Mouse (Mus musculus) intestine, embryonic 14.5 days (tissue): ENCODE measurements at regions not wholly inside any gene's neighbourhood (a gene's known extent, or its start where the extent isn't known, plus 50 kb on each side); places are given as distances from the start of the nearest gene placed in this dataset.

Source experiments
- ATAC-seq: fragments of 200-750 bp; cut with Nextera tagmentation; replicated peaks from 2 replicates; pipeline ENCODE4 v1.8.0; 2017; ENCODE audit warnings: low read depth, moderate number of reproducible peaks, moderate TSS enrichment, moderate library complexity; ENCODE audit not compliant: low FRiP score, low TSS enrichment
- DNase-seq: peaks from one replicate; pipeline ENCODE4 v3.0.0-alpha.2; 2018; ENCODE audit warnings: low spot score
- H3K27ac ChIP-seq: fragments of 300-500 bp; sonication (generic); 2 replicates; pipeline ENCODE4 v1.5.1; 2014; ENCODE audit warnings: low read depth, mild to moderate bottlenecking, control low read depth
- H3K27me3 ChIP-seq: fragments of 300-500 bp; sonication (generic); replicated peaks from 2 replicates; pipeline ENCODE4 v1.6.1; 2014; ENCODE audit warnings: low read length, control low read depth; ENCODE audit not compliant: control insufficient read depth, insufficient read depth
- H3K36me3 ChIP-seq: fragments of 300-500 bp; sonication (generic); 2 replicates; pipeline ENCODE4 v1.6.1; 2014; ENCODE audit warnings: low read length, control low read depth; ENCODE audit not compliant: control insufficient read depth, insufficient read depth
- H3K4me1 ChIP-seq: fragments of 300-500 bp; sonication (generic); replicated peaks from 2 replicates; pipeline ENCODE4 v1.6.1; 2014; ENCODE audit warnings: low read length, control low read depth, mixed read lengths; ENCODE audit not compliant: control insufficient read depth, insufficient read depth
- H3K4me2 ChIP-seq: fragments of 300-500 bp; sonication (generic); 2 replicates; pipeline ENCODE4 v1.6.1; 2014; ENCODE audit warnings: low read length
- H3K4me3 ChIP-seq: fragments of 300-500 bp; sonication (generic); 2 replicates; pipeline ENCODE4 v1.5.1; 2014; ENCODE audit warnings: low read depth, low read length, control low read depth, mixed read lengths
- H3K9ac ChIP-seq: fragments of 300-500 bp; sonication (generic); 2 replicates; pipeline ENCODE4 v1.6.1; 2014; ENCODE audit warnings: mild to moderate bottlenecking, low read length
- H3K9me3 ChIP-seq: fragments of 300-500 bp; sonication (generic); 2 replicates; pipeline ENCODE4 v1.6.1; 2016; ENCODE audit warnings: low read length, control low read depth; ENCODE audit not compliant: control insufficient read depth
- WGBS: fragments of 180-500 bp; shearing (Covaris S2); extraction: QIAGEN DNeasy Blood & Tissue Kit; methylation state at CpG from one replicate; pipeline ENCODE4 v1.1.7; 2014; 5-methylcytosine and 5-hydroxymethylcytosine counted together

DNA sequence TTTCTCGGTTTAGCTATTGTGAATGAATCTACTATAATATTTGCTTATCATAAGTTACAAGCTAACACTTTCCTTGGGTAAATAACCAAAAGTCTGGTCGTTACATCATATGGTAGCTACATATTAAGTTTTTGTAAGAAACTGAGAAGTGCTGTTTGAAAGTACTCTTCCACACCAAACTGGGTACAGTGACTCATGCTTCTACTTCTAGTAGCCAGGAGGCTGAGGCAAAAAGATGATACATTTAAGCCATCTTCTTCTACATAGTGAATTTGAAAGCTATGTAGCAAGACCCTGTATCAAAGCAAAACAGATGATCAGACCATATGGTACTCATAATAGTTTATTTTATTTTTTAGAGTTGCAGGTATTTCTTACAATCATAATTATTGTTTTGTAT is 335.8 kb upstream of the Frg1 start:
- no peaks in the 10 kb centered on the region for H3K9me3 ChIP-seq
- no peaks in the 10 kb centered on the region for H3K36me3 ChIP-seq
- 84% methylated on average over 2 of the region's 2 CpGs for WGBS
- H3K4me3 ChIP-seq, result no peak overlapping the region
- DNase-seq (no peak), ATAC-seq (no peak)
- no peak overlapping the region for H3K9ac ChIP-seq
- no peak overlapping the region for H3K4me2 ChIP-seq
- H3K4me1 ChIP-seq, result no peaks in the 10 kb centered on the region
- H3K27ac ChIP-seq, result no peak overlapping the region
- no peaks in the 10 kb centered on the region for H3K27me3 ChIP-seq

GRCm38 (mm10) chr8:41747024-41747423 is 330.1 kb upstream of the Frg1 start:
- no peak for ATAC-seq
- Histone ChIP-seq H3K4me1 (no peaks in the 10 kb centered on the region), H3K9ac (no peak overlapping the region), H3K27ac (no peak overlapping the region), H3K27me3 (no peaks in the 10 kb centered on the region), H3K4me2 (no peak overlapping the region), H3K9me3 (no peaks in the 10 kb centered on the region), H3K4me3 (no peak overlapping the region), H3K36me3 (no peaks in the 10 kb centered on the region)
- 90% methylated on average over 6 of the region's 6 CpGs for WGBS
- DNase-seq, result no peak

- Histone ChIP-seq H3K9ac (no peak overlapping the region), H3K4me3 (no peak overlapping the region), H3K27me3 (no peaks in the 10 kb centered on the region), H3K4me2 (no peak overlapping the region), H3K9me3 (no peaks in the 10 kb centered on the region), H3K27ac (no peak overlapping the region), H3K4me1 (no peaks in the 10 kb centered on the region), H3K36me3 (no peaks in the 10 kb centered on the region)
- ATAC-seq (no peak), DNase-seq (no peak)
- 80% methylated on average over 11 of the region's 11 CpGs for WGBS
These were observed 326.2 kb upstream of the Frg1 start for GRCm38 (mm10) chr8:41742796-41743670.

DNA sequence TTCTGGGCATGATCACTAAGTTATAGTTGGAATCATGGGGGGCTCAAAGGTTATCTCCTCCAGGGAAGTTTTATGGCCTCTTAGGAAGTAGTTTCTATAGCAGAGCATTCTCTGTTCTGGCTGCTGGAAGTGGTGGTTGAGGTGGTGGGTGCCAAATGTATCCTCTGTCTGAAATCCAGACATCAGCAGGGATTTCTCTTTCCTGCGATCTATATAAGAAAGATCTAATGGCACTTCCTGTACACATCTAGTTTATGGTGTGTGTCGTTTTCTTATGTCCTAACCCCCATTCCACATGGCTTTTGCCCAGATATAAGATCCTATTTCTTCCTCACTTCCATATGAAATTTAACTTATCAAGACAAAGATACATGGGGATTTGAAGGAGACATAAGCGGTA is 300.1 kb upstream of the Frg1 start:
- H3K36me3 ChIP-seq, result no peaks in the 10 kb centered on the region
- H3K9me3 ChIP-seq, result no peaks in the 10 kb centered on the region
- no peak for ATAC-seq
- WGBS, result 91% methylated on average over 3 of the region's 3 CpGs
- H3K4me2 ChIP-seq, result no peak overlapping the region
- no peak overlapping the region for H3K27ac ChIP-seq
- H3K4me3 ChIP-seq, result no peak overlapping the region
- DNase-seq, result no peak
- no peak overlapping the region for H3K9ac ChIP-seq
- H3K4me1 ChIP-seq, result no peaks in the 10 kb centered on the region
- no peaks in the 10 kb centered on the region for H3K27me3 ChIP-seq

GRCm38 (mm10) chr8:41713634-41714330 is 296.9 kb upstream of the Frg1 start:
- Histone ChIP-seq H3K27me3 (no peaks in the 10 kb centered on the region), H3K9me3 (no peaks in the 10 kb centered on the region), H3K27ac (no peak overlapping the region), H3K9ac (no peak overlapping the region), H3K4me1 (no peaks in the 10 kb centered on the region), H3K36me3 (no peaks in the 10 kb centered on the region), H3K4me2 (no peak overlapping the region), H3K4me3 (no peak overlapping the region)
- no peak for ATAC-seq
- WGBS, result 62% methylated on average over 4 of the region's 4 CpGs
- no peak for DNase-seq

DNA sequence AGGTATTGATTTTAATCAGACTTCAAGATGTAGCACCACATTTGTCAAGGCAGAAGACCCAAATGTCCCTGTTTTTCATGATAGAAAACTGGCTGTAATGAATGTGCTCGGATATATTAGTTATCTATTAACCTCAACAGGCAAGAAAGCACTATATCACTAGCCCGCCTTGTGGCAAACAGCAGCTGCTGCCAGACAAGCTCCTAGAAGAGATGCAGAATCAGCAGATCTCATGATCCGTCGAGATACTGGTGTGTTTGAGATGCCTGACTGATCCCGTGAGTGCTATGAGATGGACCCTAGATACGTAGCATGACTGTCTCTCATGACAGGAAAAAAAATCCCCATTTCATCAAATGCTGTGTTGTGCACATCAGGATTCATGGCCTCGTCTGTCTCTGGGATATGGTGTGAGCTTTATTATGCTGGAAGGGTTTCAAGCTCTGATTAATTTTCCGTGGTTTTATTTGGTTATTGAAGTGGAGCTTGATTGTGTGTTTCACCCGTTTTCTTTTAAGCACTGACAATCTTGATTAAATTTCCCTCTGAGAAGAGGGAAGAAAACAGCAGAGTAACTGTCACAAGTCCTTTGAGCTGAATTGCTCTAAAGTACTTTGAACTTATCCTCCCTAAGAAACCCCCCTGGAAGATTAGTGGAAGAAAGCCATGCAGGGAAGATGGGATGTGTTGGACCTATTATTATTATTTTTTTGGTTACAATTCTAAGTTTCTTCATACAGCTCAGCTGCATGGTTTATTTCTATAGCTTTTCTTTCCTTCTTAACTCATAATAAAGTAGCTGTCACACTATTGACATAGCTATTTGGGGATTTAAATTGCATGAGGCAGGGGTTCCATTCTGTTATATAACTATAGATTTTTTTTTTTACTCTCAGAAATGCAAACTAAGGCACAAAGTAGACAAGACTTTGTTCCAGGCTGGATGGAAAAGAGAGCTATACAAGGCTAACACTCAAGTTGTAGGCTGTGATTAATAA is 287.4 kb upstream of the Frg1 start:
- no peak for ATAC-seq
- WGBS, result 57% methylated on average over 9 of the region's 9 CpGs

More for the DNA sequence above, 287.4 kb upstream of the Frg1 start:
- DNase-seq, result no peak
- Histone ChIP-seq H3K4me2 (no peak overlapping the region), H3K4me1 (no peaks in the 10 kb centered on the region), H3K4me3 (no peak overlapping the region), H3K36me3 (no peaks in the 10 kb centered on the region), H3K9me3 (no peaks in the 10 kb centered on the region), H3K9ac (no peak overlapping the region), H3K27ac (no peak overlapping the region), H3K27me3 (no peaks in the 10 kb centered on the region)
